Mouse (Mus musculus) urinary bladder, postnatal 14 days (tissue): ENCODE results near the gene Tmigd3.
A peak's percentile ranks its signal among the peaks of the same experiment; 100 is the strongest.

ENCODE experiments used
- DNase-seq: peaks from one replicate; pipeline ENCODE4 v3.0.0; 2021; ENCODE audit warnings: low spot score

Tmigd3 gene

GRCm38 (mm10) chr3:105933926-105934325, 63.2 kb downstream of the Tmigd3 start:
- no peak for DNase-seq

- DNase-seq = peak; percentile 52
Measured at GRCm38 (mm10) chr3:105935033-105935432, 64.3 kb downstream of the Tmigd3 start.

GRCm38 (mm10) chr3:105936111-105936510, 65.4 kb downstream of the Tmigd3 start:
- DNase-seq = no peak

- DNase-seq = no peak
Measured at GRCm38 (mm10) chr3:105951348-105951747, 80.6 kb downstream of the Tmigd3 start.

GRCm38 (mm10) chr3:105957235-105957634, 86.5 kb downstream of the Tmigd3 start:
- no peak for DNase-seq

- DNase-seq = no peak
Measured at GRCm38 (mm10) chr3:105958204-105958603, 87.5 kb downstream of the Tmigd3 start.

GRCm38 (mm10) chr3:105958974-105959580, 88.4 kb downstream of the Tmigd3 start, which contains the start of gene Wdr77:
TSS of gene Wdr77 (plus strand) at chr3:105959369.
- DNase-seq = peak; percentile 95

GRCm38 (mm10) chr3:105959585-105959984, 88.9 kb downstream of the Tmigd3 start:
- no peak for DNase-seq

- DNase-seq = no peak
Measured at GRCm38 (mm10) chr3:105959999-105960398, 89.3 kb downstream of the Tmigd3 start, which contains the start of gene Atp5f1. TSS of gene Atp5f1 (minus strand) at chr3:105960099.

GRCm38 (mm10) chr3:105960700-105961099, 90.0 kb downstream of the Tmigd3 start:
- DNase-seq = no peak

- no peak for DNase-seq
Measured at GRCm38 (mm10) chr3:105971831-105972446, 101.2 kb downstream of the Tmigd3 start.

- DNase-seq = no peak
Measured at GRCm38 (mm10) chr3:105973411-105973810, 102.7 kb downstream of the Tmigd3 start, which contains the start of gene Ovgp1. TSS of gene Ovgp1 (plus strand) at chr3:105973711.
